Mouse (Mus musculus) bone marrow, adult 2 months (tissue): ENCODE measurements around the gene Tab1.

Experiments
- CTCF ChIP-seq: fragments of 200-500 bp; IDR thresholded peaks from 2 replicates; pipeline ENCODE4 v1.5.1; 2011; ENCODE audit warnings: low read length, control low read depth; ENCODE audit not compliant: control insufficient read depth, insufficient read depth
- POLR2A ChIP-seq: fragments of 200-500 bp; IDR thresholded peaks from 2 replicates; pipeline ENCODE4 v1.6.1; 2011; ENCODE audit warnings: low read depth, mild to moderate bottlenecking, control low read depth, low read length, borderline replicate concordance; ENCODE audit not compliant: control insufficient read depth

DNA sequence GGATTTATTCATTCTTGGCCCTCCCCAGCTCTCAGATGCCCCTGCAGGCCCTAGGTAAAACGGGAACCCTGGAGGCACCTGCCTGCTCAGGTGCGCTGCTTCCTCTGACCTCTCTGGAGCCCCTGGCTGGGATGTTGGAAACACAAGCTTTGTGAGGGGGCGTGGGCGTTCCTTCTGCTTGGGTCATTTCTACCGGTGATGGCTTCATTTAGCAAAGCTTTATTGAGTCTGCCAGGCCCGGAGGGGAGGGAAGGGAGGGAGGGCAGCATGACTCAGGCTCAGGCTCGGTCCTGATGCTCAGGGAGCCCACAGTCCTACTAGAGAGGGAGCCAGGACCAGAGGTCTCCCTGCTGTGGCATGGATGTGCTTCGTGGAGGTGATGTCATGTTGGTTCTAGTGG, 40.3 kb upstream of the Tab1 start:
- no peak for TF ChIP-seq CTCF
- no peak for TF ChIP-seq POLR2A
